Mouse (Mus musculus): ENCODE measurements around the gene Mdc1.

GRCm38 (mm10) chr17:35836178-35836965, 4.9 kb upstream of the Mdc1 start:
- TF ChIP-seq CTCF (IDR thresholded peaks at IDR 0.05; ENCODE audit: extremely low read depth, insufficient read length, insufficient replicate concordance, low read depth, low read length) (peak; percentile 53; the same call in 1 of the 2 replicates), POLR2A (IDR thresholded peaks at IDR 0.05; ENCODE audit: low read depth, low read length) (no peak)
